Mouse (Mus musculus) G1E (cell line): ENCODE measurements around the gene Tab2. TPM values are rescaled to one million over a fixed set of nuclear protein-coding genes. Genes with fewer than 3 reads are reported as not detected.

Source experiments
- ATAC-seq: 2 replicates; pipeline ENCODE4 v1.8.0; 2016; ENCODE audit warnings: mild to moderate bottlenecking; ENCODE audit not compliant: insufficient number of reproducible peaks, poor library complexity, low FRiP score, severe bottlenecking; ENCODE audit errors: extremely low read depth
- DNase-seq: peaks from one replicate; pipeline ENCODE4 v3.0.0; 2012; ENCODE audit warnings: low spot score
- H3K27me3 ChIP-seq: 2 replicates; pipeline ENCODE4 v1.6.1; 2012; ENCODE audit warnings: mild to moderate bottlenecking, low read length, inconsistent platforms; ENCODE audit not compliant: insufficient read depth
- H3K36me3 ChIP-seq: replicated peaks from 2 replicates; pipeline ENCODE3; 2012; ENCODE audit warnings: mild to moderate bottlenecking, inconsistent platforms
- H3K4me1 ChIP-seq: 2 replicates; pipeline ENCODE4 v1.6.1; 2012; ENCODE audit warnings: low read depth, low read length, inconsistent platforms, mixed read lengths; ENCODE audit not compliant: insufficient read depth
- H3K4me3 ChIP-seq: 2 replicates; pipeline ENCODE4 v1.5.1; 2012; ENCODE audit warnings: low read depth, mild to moderate bottlenecking, inconsistent platforms, low read length, moderate library complexity, mixed read lengths
- H3K9me3 ChIP-seq: replicated peaks from 2 replicates; pipeline ENCODE4 v1.6.1; 2012; ENCODE audit warnings: inconsistent platforms
- CTCF ChIP-seq: IDR thresholded peaks from 2 replicates; pipeline ENCODE4 v1.5.1; 2012; ENCODE audit warnings: low read depth, low read length, inconsistent platforms, mixed read lengths
- GATA1 ChIP-seq: IDR thresholded peaks from 2 replicates; pipeline ENCODE4 v1.6.1; 2012; ENCODE audit warnings: borderline replicate concordance, low read length, inconsistent platforms, mixed read lengths
- GATA2 ChIP-seq: IDR thresholded peaks from 2 replicates; pipeline ENCODE4 v1.6.1; 2012; ENCODE audit warnings: low read depth, low read length, inconsistent platforms, borderline replicate concordance
- POLR2AphosphoS5 ChIP-seq: IDR thresholded peaks from 2 replicates; pipeline ENCODE4 v1.6.1; 2012; ENCODE audit warnings: low read depth, low read length, inconsistent platforms; ENCODE audit not compliant: insufficient replicate concordance
- TAL1 ChIP-seq: conservative IDR thresholded peaks from 2 replicates; pipeline ENCODE4 v1.6.1; 2012; ENCODE audit warnings: low read depth, low read length, inconsistent platforms, mixed read lengths
- polyA plus RNA-seq: library from polyadenylated mRNA; stranded (reverse); fragments of >175 nt; gene quantifications from 2 replicates; pipeline ENCODE4 v1.2.3, GENCODE M21; 2012
- total RNA-seq, 2 experiments: library from RNA; stranded (forward) in 1 of 2; stranded (reverse) in 1 of 2; fragments of 200-1000 nt in 1 of 2; fragments of >200 nt in 1 of 2; fragmentation: Nextera tagmentation in 1 of 2; gene quantifications; 2 replicates each; pipeline ENCODE4 v1.2.3; 2014 to 2017

The Tab2 gene
- 339 and 398 TPM in 2 replicates for total RNA-seq (2014; fragmentation: Nextera tagmentation)
- 68.5 and 74.7 TPM in 2 replicates for total RNA-seq (2017)
- 14.7 and 15.9 TPM in 2 replicates for polyA plus RNA-seq

DNA sequence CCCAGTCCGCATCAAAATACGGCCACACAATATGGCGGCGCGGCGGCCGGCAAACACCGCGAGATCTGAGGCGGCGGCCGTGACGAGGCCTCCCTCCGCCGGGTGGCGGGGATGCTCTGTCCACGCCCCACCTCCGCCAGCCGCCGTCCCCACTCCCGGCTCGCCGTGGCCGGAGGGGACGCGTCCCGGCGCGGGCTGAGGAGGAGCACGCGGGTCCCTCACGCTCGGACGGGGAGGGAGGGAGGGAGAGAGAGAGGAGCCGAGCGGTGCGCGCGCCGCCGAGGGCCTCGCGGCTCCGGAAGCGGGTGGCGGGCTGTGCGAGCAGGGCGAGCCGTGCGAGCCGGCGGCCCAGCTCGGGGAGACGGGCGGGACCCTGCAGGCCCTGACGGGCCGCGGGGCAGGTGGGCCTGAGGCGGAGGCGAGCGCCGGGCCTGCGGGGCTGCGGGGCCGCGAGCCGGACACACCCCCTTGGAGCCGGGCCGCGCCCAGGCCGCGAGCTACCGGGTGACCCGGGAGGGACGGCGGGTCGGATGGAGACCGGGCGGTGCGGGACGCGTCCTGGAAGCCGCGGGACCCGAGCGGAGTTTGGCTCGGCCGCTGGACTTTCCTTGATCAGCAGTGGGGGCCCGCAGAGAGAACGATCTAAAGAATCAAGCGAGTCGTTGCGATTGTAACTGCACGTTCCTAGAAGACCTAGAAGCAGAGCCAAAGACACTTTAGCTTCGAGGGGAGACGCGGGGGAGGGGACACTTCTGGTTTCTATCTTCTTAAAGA is at the start of gene Tab2:
TSS of gene Tab2 (minus strand) at position 3 of the 774 bp plus-strand sequence.
- Histone ChIP-seq H3K36me3 (peaks cover 3% of the 10 kb centered on the region), H3K4me1 (peaks cover 30% of the 10 kb centered on the region), H3K27me3 (peaks cover 9% of the 10 kb centered on the region), H3K4me3 (peak within 1 kb of the TSS; percentile 85), H3K9me3 (no peaks in the 10 kb centered on the region)
- TF ChIP-seq POLR2AphosphoS5: no peak
- TF ChIP-seq TAL1: no peak
- TF ChIP-seq CTCF: no peak
- TF ChIP-seq GATA1: no peak
- no peak for TF ChIP-seq GATA2
- DNase-seq: peak; percentile 89
- ATAC-seq: peak; percentile 79

DNA sequence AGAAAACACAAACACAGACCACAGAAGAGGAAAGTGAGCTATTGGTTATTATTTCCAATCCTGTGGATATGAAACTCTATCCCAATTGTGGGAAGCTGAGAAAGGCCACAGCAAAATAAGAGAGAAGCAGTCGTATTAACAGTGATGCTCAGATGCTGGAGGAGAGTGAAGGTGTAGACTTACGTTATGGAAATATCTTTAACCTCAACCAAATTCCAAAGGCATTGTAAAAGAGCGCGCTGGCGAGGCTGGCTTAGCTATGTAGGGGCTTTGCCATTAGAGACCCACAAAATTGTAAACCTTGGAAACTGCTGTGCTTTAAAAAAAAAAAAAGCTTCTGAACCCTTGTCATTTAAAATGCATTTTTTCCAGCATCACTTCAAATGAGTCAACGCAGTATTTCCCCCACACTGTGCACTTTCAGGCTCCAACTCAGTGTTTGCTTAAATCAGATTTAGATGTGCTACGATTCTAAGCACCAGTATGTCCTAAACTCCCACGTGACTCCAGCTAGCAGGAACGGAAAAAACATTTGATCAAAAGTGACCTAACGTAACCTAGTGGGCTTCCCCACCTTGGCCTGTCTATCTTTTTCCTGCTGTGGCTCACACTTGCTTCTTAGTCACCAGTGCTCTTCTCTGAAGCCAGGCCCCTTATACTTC is 36.4 kb upstream of the Tab2 start:
- Histone ChIP-seq H3K36me3 (no peaks in the 10 kb centered on the region), H3K9me3 (no peaks in the 10 kb centered on the region), H3K27me3 (peaks cover 5% of the 10 kb centered on the region; the same call in 1 of the 2 replicates), H3K4me1 (no peaks in the 10 kb centered on the region), H3K4me3 (no peak overlapping the region)
- no peak for ATAC-seq
- DNase-seq: no peak
- TF ChIP-seq GATA2: no peak
- no peak for TF ChIP-seq GATA1
- TF ChIP-seq CTCF: no peak
- TF ChIP-seq POLR2AphosphoS5: no peak
- TF ChIP-seq TAL1: no peak

DNA sequence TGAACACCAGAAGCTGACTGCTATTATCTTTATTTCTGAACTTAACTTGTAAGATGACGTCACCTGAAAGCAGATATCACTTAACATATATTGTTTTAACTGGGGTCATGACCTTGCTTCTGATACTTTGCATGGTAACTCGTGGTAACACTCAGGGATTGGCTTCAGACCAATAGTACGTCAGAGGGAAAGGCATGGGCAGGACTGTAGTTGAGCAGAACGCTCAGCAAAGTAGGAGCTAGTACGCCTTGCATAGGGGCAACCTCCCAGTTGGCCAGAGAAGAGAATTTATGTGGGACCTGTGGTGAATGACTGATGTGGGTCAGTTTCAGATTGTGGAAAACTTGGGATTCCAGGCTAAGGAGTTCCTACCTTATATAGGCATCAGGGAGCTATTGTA is 35.6 kb upstream of the Tab2 start:
- Histone ChIP-seq H3K4me1 (no peaks in the 10 kb centered on the region), H3K9me3 (no peaks in the 10 kb centered on the region), H3K36me3 (no peaks in the 10 kb centered on the region), H3K4me3 (no peak overlapping the region), H3K27me3 (peaks cover 5% of the 10 kb centered on the region; the same call in 1 of the 2 replicates)
- ATAC-seq (no peak), DNase-seq (no peak)
- TF ChIP-seq GATA1: no peak
- TF ChIP-seq CTCF: no peak
- no peak for TF ChIP-seq POLR2AphosphoS5
- TF ChIP-seq GATA2: no peak
- TF ChIP-seq TAL1: no peak

DNA sequence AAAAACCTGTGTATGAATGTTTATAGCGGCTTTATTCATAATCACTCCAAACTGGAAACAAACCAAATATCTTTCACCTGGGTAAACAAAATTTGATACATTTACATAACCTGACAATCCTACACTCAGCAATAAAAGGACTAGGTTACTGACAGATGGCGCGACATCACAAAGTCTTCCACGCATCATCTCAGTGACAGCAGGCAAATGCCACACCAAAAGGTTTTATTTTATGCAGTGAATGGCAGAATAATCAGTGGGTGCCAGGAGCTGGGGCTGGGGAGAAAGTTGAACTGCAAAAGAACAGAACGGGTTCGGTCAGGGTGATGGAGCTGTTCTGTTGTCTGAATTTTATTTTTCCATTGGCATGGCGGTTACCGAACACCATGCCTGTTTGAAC is 31.5 kb upstream of the Tab2 start:
- Histone ChIP-seq H3K9me3 (0 out of 2 replicates have a peak, but pooled peaks cover 2% of the 10 kb centered on the region), H3K36me3 (no peaks in the 10 kb centered on the region), H3K27me3 (peaks cover 21% of the 10 kb centered on the region), H3K4me1 (no peaks in the 10 kb centered on the region), H3K4me3 (no peak overlapping the region)
- ATAC-seq (no peak), DNase-seq (no peak)
- TF ChIP-seq POLR2AphosphoS5: no peak
- no peak for TF ChIP-seq TAL1
- TF ChIP-seq GATA2: no peak

DNA sequence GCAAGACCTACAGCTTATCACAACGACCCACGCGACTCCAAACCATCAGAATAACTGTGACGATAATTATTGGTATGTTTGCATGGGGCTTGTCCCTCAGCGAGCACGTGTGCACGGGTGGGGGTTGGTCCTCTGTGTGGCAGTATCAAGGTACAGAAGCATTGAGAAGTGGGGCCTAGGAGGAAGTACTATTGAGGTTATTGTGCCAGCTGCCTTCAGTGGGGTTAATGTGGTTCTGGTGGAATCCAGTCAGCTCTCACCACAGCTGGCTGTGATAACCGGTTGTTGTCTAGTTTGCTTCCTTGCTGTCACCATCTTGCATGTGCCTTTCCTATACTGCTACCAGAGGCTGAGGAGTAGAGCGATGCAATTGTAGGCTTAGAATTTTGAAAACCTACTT is 20.4 kb upstream of the Tab2 start:
- H3K4me3 ChIP-seq: no peak overlapping the region
- H3K9me3 ChIP-seq: peaks cover 5% of the 10 kb centered on the region; the same call in 1 of the 2 replicates
- DNase-seq: no peak
- TF ChIP-seq CTCF (no peak), TAL1 (no peak), POLR2AphosphoS5 (no peak), GATA1 (no peak), GATA2 (no peak)
- H3K27me3 ChIP-seq: peaks cover 11% of the 10 kb centered on the region
- no peaks in the 10 kb centered on the region for H3K36me3 ChIP-seq
- no peaks in the 10 kb centered on the region for H3K4me1 ChIP-seq
- ATAC-seq: no peak

DNA sequence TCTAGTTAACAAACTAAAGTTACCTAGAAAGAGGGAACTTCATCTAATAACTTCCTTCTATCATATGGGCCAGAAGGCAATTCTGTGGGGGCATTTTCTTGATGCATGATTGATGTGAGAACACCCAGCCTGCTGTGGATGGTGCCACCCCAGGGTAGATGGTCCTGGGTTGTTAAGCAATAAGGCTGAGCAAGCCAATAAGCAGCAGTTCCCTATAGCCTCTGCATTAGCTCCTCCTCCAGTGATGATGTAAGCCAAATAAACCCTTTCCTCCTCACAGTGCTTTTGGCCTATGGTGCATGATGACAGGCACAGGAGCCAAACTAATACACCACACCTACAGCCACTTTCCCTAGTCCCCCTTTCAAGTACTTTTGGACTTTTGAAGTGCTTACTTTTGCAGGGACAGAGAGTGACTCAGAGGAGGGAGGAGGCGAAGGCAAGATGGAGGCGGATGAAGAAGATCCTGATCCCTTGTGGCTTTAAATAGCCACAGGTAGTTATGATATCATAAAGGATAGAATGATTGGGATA is 12.8 kb upstream of the Tab2 start:
- H3K9me3 ChIP-seq: no peaks in the 10 kb centered on the region
- no peaks in the 10 kb centered on the region for H3K36me3 ChIP-seq
- peaks cover 13% of the 10 kb centered on the region; the same call in 1 of the 2 replicates for H3K27me3 ChIP-seq
- H3K4me1 ChIP-seq: no peaks in the 10 kb centered on the region
- DNase-seq (no peak), ATAC-seq (no peak)
- H3K4me3 ChIP-seq: no peak overlapping the region
- TF ChIP-seq POLR2AphosphoS5 (no peak), TAL1 (no peak), CTCF (no peak), GATA2 (no peak), GATA1 (no peak)
